8 mouse cellular contexts compared by ENCODE assay signal in the genomic region with DNA sequence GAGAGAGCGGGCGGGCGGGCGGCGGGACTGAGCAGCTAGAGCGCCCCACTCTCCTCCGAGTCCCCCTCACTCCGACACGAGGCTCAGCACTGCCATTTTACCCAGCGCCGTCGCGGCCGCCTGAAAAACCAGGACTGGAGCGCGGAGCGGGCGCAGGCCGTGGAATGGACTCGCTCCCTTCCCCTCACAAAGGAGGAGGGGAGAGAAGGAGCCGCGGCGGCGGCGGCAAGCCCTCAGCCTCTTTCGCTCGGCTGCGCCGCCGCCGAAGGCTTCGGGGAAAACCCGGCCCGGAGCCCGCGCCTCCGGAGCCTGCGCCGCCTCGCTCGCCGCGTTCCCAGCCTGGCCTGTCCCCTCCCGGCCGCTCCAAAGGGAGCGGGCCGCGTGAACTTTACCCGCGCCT. TPM values are rescaled to one million over a fixed set of nuclear protein-coding genes. Genes with fewer than 3 reads are reported as not detected.
DNase-seq lines count a peak whose midpoint lies in the region; ATAC-seq lines count a peak whose summit lies in the region.

No protein-coding gene starts in this region.

- intact Hi-C loops in left cerebral cortex, postnatal 25 days (cut with DNase I): loop anchor here (1.0 kb wide), 1 partner anchor 59 kb away; no protein-coding TSS in a partner anchor

- H3K9ac ChIP-seq in intestine, embryonic 16.5 days (ENCODE audit: low read depth, low read length): peak overlapping the region; percentile 98

- no peaks in the 10 kb centered on the region for H3K9me3 ChIP-seq in intestine, embryonic 16.5 days (ENCODE audit: control insufficient read depth, low read length)
- no peaks in the 10 kb centered on the region for H3K9me3 ChIP-seq in midbrain, embryonic 10.5 days (replicated peaks)

- peaks cover 32% of the 10 kb centered on the region for H3K4me1 ChIP-seq in intestine, embryonic 16.5 days (ENCODE audit: control insufficient read depth, insufficient read depth, low read length)
- peaks cover 54% of the 10 kb centered on the region for H3K4me1 ChIP-seq in midbrain, embryonic 10.5 days

- H3K4me2 ChIP-seq in intestine, embryonic 16.5 days (ENCODE audit: low read depth, low read length): peak overlapping the region; percentile 90

- DNase-seq in adrenal gland, postnatal 10 days: peak; percentile 98
- peak; percentile 100 for DNase-seq in embryo, embryonic 9.5 days (ENCODE audit: extremely low spot score)
- peak; percentile 96 for DNase-seq in gastrocnemius, postnatal 4 days (ENCODE audit: low spot score in 2 of 2)
- peak; percentile 99 for DNase-seq in left cerebral cortex, postnatal 25 days (ENCODE audit: low spot score in 2 of 2)
- DNase-seq in midbrain, embryonic 10.5 days (ENCODE audit: low spot score): peak; percentile 99
- peak; percentile 95 to 99 for DNase-seq in right cerebral cortex, postnatal 36 days (ENCODE audit: low spot score in 2 of 2)
- peak; percentile 97 to 98 for DNase-seq in urinary bladder, postnatal 4 days (ENCODE audit: low spot score in 2 of 2)

- peaks cover 1% of the 10 kb centered on the region for H3K36me3 ChIP-seq in intestine, embryonic 16.5 days (ENCODE audit: control insufficient read depth, insufficient read depth, low read length)
- peaks cover 12% of the 10 kb centered on the region for H3K36me3 ChIP-seq in midbrain, embryonic 10.5 days

- 0% methylated on average over 44 of the region's 50 CpGs for WGBS in intestine, embryonic 16.5 days
- under 1% methylated on average over 48 of the region's 50 CpGs for WGBS in midbrain, embryonic 10.5 days

- ATAC-seq in intestine, embryonic 16.5 days: peak; percentile 80

- no peaks in the 10 kb centered on the region for H3K27me3 ChIP-seq in intestine, embryonic 16.5 days (replicated peaks; ENCODE audit: control insufficient read depth, insufficient read depth, low read length)
- no peaks in the 10 kb centered on the region for H3K27me3 ChIP-seq in midbrain, embryonic 10.5 days (ENCODE audit: low read depth, poor library complexity, severe bottlenecking)

- H3K27ac ChIP-seq in intestine, embryonic 16.5 days (ENCODE audit: low read length): peak overlapping the region; percentile 100
- H3K27ac ChIP-seq in midbrain, embryonic 10.5 days (replicated peaks): peak overlapping the region; percentile 100

- H3K4me3 ChIP-seq in intestine, embryonic 16.5 days (ENCODE audit: low read length): peak overlapping the region; percentile 77
- H3K4me3 ChIP-seq in midbrain, embryonic 10.5 days: peak overlapping the region; percentile 100

RNA-seq across cellular contexts. Expression of a gene that starts 2.3 kb away (rescaled TPM):
- 10 to 100 TPM; 46.7 to 63.4 TPM for total RNA-seq in adrenal gland, postnatal 10 days (2021)
- total RNA-seq in gastrocnemius, postnatal 4 days (2021): 10 to 100 TPM; 55.0 to 55.5 TPM
- polyA plus RNA-seq in intestine, embryonic 16.5 days (2015; fragmentation: Nextera tagmentation; extraction: Ambion mirVana): 17.8 and 18.5 TPM in 2 replicates
- total RNA-seq in left cerebral cortex, postnatal 25 days (2021): 10 to 100 TPM; 81.0 to 88.3 TPM
- 32.7 and 34.5 TPM in 2 replicates for polyA plus RNA-seq in midbrain, embryonic 10.5 days (2016; fragmentation: Nextera tagmentation; extraction: Ambion mirVana)

Comparison
In these comparisons a context has a peak if more than half of its experiments do, and no peak if none do; other contexts are left out.
1. Peak in every context shown above with its lines: DNase-seq, ATAC-seq, H3K4me3 ChIP-seq and H3K27ac ChIP-seq.